Mouse (Mus musculus) c-Kit-positive CD71-negative TER-119-negative erythroid progenitor cells, embryonic 14.5 days (primary cell): ENCODE data around the gene Mroh2a.

Experiments used
- DNase-seq: peaks from one replicate; pipeline ENCODE4 v3.0.0-alpha.2; 2013; ENCODE audit warnings: low read depth

The Mroh2a gene

GRCm38 (mm10) chr1:88276524-88277097 is 49.8 kb downstream of the Mroh2a start:
- no peak for DNase-seq

DNA sequence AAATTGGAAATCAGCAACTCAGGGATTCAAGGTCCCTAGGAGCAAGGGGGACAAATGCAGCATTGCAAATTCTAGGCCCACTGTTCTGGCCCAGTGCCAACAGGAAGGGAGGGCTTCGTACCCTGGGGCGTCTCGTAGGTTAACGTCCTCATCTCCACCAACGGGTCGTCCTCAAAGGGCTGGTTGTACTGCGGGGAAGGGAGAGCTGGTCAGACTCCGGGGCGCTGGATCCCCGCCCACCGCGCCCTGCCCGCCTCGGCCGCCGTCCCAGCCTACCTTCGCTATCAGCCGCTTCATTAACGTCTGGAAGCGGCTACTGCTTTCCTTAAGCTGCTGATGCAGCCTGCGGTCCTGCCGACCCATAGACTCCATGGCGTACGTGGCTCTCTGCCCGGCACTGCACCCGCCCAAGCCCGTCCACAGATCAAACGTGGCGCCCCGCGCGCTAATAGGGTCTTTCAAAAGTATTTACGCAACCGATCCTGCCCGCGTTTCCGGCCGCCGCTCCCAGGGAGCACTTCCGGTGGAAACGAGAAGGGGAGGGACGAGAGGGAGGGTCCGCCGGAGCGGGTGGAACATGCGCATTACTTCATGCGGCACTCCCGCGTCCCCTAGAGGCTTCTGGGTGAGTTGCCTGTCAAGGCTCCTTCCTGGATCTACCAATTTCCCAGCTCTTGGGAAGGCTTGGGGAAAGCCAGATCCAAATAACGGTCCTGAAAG is 50.5 kb downstream of the Mroh2a start, which contains the start of the genes Hjurp and Trpm8:
Gene Hjurp, minus strand, starts transcription at position 536 of the 720 bp plus-strand sequence.
Gene Trpm8, plus strand, starts transcription at position 564 of the 720 bp plus-strand sequence.
- peak; percentile 100 for DNase-seq

- no peak for DNase-seq
Measured at GRCm38 (mm10) chr1:88277818-88278511, 51.2 kb downstream of the Mroh2a start.

DNA sequence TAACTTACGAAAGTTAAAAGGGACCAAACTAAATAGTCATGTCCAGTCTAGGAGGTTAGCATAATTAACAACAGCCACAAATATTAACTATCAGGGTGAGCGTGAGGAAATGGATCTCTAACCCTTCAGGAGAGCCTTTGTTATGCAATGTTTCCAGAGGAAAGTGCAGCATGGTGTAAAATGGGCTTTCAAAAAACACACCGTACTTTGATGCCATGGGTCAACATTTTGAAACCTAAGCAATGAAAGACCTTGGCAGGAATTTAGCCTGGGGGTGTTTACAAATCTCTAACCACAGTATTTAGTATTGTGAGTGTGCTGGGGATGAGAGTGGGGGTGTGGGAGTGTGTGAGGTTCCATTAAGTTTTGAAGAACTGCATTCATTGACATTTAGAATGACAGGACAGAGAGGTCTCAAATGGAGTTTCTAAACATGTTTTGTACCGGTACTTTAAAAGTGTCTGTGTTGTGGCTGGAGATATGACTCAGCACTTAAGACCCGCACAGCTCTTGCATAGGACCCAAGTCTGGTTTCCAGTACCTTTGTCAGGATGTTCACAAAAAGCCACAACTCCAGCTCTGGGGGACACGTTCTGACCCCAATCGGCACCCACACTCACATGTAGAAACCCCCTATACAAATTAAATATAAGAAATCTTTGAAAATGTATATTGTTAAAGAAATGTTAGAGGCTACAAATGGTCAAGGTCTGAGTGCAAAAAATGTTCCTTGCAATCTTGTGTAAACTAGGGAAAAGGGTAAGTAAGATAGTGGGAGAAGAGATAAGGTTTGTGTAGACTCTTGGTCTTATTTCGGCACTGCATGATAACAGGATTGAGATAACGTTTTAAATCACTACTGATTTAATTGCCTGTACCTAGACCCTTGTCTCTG is 52.6 kb downstream of the Mroh2a start:
- DNase-seq = no peak

DNA sequence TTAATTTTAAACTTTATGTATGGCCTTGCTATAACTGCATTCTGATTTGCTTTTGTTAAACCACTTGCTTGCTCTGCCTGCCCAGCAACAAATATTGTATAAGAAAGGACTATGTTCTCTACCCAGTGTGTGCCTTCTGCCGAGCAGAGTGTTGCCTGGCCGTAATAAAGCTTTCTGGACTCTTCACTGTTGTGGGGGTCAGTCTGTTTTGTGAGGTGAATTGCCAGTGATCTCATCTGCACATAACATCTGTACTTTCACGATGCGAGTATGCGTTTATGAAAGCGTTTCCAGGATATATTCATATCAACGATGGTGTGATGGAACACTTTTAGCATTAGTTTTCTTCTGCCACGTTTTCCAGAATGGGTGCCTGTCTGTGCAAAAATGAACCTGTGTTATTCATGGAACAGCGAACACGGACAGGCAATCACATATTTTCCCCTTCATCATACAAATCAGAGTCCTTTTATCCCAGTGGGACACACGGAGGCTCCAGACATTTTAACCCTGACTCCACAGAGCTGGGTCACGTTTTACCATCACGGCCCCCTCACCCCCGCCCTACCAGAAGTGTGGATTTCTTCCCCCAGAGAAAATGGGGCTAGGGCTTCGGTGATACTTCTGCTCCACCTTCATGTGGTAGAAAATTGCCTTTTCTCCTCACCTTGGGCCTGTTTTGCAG is 53.4 kb downstream of the Mroh2a start:
- DNase-seq = no peak

DNA sequence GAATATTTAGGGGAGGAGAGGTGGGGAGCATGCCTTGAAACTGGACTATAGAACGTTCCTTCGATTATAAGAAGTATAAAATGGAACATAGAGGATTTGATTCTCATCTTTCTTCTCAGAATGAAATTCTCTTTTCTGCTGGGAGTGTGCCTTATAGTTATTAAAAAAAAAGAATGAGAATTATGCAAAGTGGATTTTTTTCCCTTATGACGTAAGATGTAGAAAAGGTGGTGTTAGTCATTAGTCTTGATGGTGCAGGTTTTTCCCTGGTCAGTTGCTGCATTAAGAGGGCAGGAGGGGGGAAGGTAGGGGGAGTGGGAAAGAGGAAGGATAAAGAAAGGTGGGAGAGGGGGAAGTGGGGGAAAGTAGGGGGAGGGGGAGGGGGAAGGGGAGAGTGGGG is 55.5 kb downstream of the Mroh2a start:
- no peak for DNase-seq

- no peak for DNase-seq
Measured at GRCm38 (mm10) chr1:88283376-88284227, 56.8 kb downstream of the Mroh2a start.

DNA sequence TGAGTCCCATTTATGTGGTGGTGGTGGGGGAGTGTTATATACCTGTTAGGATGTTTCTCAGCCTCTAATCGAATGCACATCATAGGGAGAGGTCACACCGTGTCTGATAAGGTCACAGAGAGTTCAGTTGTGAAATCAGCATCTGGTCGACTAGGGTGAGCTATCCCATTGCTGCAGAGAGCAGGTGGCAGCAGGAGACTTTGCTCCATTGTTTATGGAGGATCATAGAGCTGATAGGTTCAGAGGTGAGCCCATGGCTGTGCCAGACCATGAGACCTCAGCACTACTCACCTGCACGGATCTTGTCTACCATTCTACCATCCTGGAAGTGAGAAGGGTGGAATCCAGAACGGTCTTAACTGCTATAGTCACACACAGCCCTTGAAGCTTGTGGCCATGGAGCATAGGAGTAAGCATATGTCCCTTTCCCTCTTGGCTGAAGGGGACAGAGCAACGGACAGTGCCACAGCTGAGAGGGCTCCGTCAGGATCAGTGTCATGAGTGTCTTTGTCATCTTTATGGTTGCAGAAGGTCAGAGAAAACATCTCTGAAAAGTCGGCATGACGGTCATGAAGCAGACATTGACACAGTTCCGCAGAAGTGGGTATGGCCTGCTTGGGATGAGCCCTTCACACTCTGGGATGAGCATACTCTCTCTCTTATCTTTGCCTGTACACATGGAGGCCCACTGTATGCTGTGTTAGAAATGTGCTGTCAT is 57.6 kb downstream of the Mroh2a start:
- no peak for DNase-seq

DNA sequence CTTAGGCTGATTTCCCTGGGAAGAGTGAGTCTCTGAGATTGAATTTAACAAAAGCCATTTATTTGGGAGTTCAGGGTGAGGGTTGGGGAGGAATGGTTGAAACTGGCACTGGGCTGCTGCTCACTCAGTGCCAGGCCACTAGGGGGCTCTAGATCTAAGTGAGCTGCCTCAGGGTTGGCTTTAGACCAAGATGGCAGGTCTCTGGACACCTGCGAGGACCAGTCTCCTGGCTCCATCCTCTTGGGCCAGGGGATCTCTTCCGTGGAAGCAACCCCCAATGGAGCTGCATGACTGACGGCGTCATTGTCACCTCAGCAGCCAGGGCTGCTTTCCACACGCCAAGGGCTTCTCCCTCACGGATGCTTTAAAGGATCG is 58.1 kb downstream of the Mroh2a start:
- no peak for DNase-seq

DNA sequence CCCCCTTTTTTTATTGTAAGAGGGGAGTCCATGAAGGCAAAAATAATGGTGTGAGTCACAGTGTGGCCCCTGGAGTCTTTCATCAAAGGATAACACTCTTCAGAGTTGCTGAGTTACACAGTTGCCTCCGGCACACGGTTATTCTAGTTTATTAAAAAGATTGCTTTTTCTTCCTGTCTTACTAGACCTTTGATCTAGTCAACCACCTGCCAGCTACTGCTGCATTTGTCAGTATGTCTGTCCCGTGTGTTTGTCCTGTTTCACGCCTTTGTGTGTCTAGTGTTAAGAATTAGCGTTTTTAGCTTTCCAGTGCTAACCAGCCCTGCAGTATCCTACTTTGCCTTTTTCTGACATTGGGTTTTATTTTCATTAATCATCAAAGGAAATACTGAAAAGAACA is 58.9 kb downstream of the Mroh2a start:
- DNase-seq = no peak

GRCm38 (mm10) chr1:88286136-88286845 is 59.5 kb downstream of the Mroh2a start:
- DNase-seq = no peak

- no peak for DNase-seq
Measured at GRCm38 (mm10) chr1:88286887-88287696, 60.3 kb downstream of the Mroh2a start.

DNA sequence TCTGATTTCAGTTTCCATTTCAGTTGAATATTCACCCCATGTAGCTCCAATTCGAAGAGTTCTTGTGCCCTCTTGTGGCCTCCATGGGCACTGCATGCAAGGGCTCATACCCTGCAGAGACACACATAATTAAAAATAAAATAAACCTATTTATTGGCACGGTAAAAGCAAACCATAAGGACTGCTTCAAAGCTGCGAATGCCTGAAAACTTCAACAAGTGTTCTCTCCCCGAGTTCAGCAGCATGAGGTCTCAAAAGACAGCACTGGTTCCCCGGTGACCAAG is 60.9 kb downstream of the Mroh2a start:
- DNase-seq = peak; percentile 76

- DNase-seq = no peak
Measured at GRCm38 (mm10) chr1:88288056-88288788, 61.4 kb downstream of the Mroh2a start.

GRCm38 (mm10) chr1:88288789-88289127 is 62.0 kb downstream of the Mroh2a start:
- no peak for DNase-seq

- DNase-seq = no peak
Measured at GRCm38 (mm10) chr1:88289152-88289551, 62.4 kb downstream of the Mroh2a start.

GRCm38 (mm10) chr1:88289917-88290316 is 63.1 kb downstream of the Mroh2a start:
- DNase-seq = no peak

- DNase-seq = no peak
Measured at GRCm38 (mm10) chr1:88290511-88290910, 63.7 kb downstream of the Mroh2a start.
